Mouse (Mus musculus) left cerebral cortex, adult 9 months (tissue): Measurements from ENCODE around the gene Smoc2.
A peak's percentile ranks its signal among the peaks of the same experiment; 100 is the strongest.

ENCODE experiments used
- DNase-seq, 2 experiments: peaks; one replicate each; pipeline ENCODE4 v3.0.0; 2022; ENCODE audit warnings: low spot score in 2 of 2

Smoc2 gene

GRCm38 (mm10) chr17:14277310-14277709 lies 2.0 kb upstream of the Smoc2 start:
- no peak for DNase-seq

GRCm38 (mm10) chr17:14279966-14280300 lies 627 bp downstream of the Smoc2 start:
- no peak for DNase-seq

GRCm38 (mm10) chr17:14280425-14280833 lies 1.1 kb downstream of the Smoc2 start:
- DNase-seq, result no peak

- DNase-seq, result peak in 1 of 2 experiments; percentile 81
Measured at GRCm38 (mm10) chr17:14288015-14288616, 8.8 kb downstream of the Smoc2 start.

GRCm38 (mm10) chr17:14293617-14294016 lies 14.3 kb downstream of the Smoc2 start:
- DNase-seq, result no peak

GRCm38 (mm10) chr17:14295146-14295545 lies 15.8 kb downstream of the Smoc2 start:
- no peak for DNase-seq

GRCm38 (mm10) chr17:14300361-14300760 lies 21.1 kb downstream of the Smoc2 start:
- DNase-seq, result no peak

- DNase-seq, result no peak
Measured at GRCm38 (mm10) chr17:14301491-14302344, 22.4 kb downstream of the Smoc2 start.

GRCm38 (mm10) chr17:14302356-14302755 lies 23.1 kb downstream of the Smoc2 start:
- no peak for DNase-seq

GRCm38 (mm10) chr17:14303722-14304121 lies 24.4 kb downstream of the Smoc2 start:
- DNase-seq, result no peak

GRCm38 (mm10) chr17:14309884-14310283 lies 30.6 kb downstream of the Smoc2 start:
- DNase-seq, result no peak

GRCm38 (mm10) chr17:14312440-14312839 lies 33.1 kb downstream of the Smoc2 start:
- DNase-seq, result peak in 1 of 2 experiments; percentile 27

GRCm38 (mm10) chr17:14314308-14314707 lies 35.0 kb downstream of the Smoc2 start:
- DNase-seq, result no peak

- DNase-seq, result no peak
Measured at GRCm38 (mm10) chr17:14316536-14316935, 37.2 kb downstream of the Smoc2 start.

GRCm38 (mm10) chr17:14317439-14317838 lies 38.1 kb downstream of the Smoc2 start:
- DNase-seq, result no peak

GRCm38 (mm10) chr17:14326156-14326555 lies 46.9 kb downstream of the Smoc2 start:
- DNase-seq, result no peak

- no peak for DNase-seq
Measured at GRCm38 (mm10) chr17:14328037-14328436, 48.7 kb downstream of the Smoc2 start.

GRCm38 (mm10) chr17:14330498-14330897 lies 51.2 kb downstream of the Smoc2 start:
- no peak for DNase-seq

GRCm38 (mm10) chr17:14339932-14340557 lies 60.7 kb downstream of the Smoc2 start:
- no peak for DNase-seq

GRCm38 (mm10) chr17:14340736-14341135 lies 61.4 kb downstream of the Smoc2 start:
- DNase-seq, result no peak

- DNase-seq, result no peak
Measured at GRCm38 (mm10) chr17:14342511-14342910, 63.2 kb downstream of the Smoc2 start.

- peak in 1 of 2 experiments; percentile 5 for DNase-seq
Measured at GRCm38 (mm10) chr17:14343442-14343841, 64.1 kb downstream of the Smoc2 start.

- DNase-seq, result no peak
Measured at GRCm38 (mm10) chr17:14345556-14345955, 66.2 kb downstream of the Smoc2 start.
